Mouse (Mus musculus) hindbrain, embryonic 12.5 days (tissue): ENCODE data around the gene Gusb. TPM values are rescaled to one million over a fixed set of nuclear protein-coding genes. Genes with fewer than 3 reads are reported as not detected.

Experiments
- ATAC-seq: fragments of 200-750 bp; cut with Nextera tagmentation; 2 replicates; pipeline ENCODE4 v1.8.0; 2017; ENCODE audit warnings: moderate TSS enrichment; ENCODE audit not compliant: low FRiP score
- H3K27ac ChIP-seq: fragments of 300-500 bp; sonication (generic); 2 replicates; pipeline ENCODE4 v1.5.1; 2016; ENCODE audit warnings: mild to moderate bottlenecking
- H3K27me3 ChIP-seq: fragments of 300-500 bp; sonication (generic); 2 replicates; pipeline ENCODE4 v1.6.1; 2016; ENCODE audit warnings: mild to moderate bottlenecking
- H3K36me3 ChIP-seq: fragments of 300-500 bp; sonication (generic); 2 replicates; pipeline ENCODE4 v1.6.1; 2016; ENCODE audit warnings: mild to moderate bottlenecking
- H3K4me1 ChIP-seq: fragments of 300-500 bp; sonication (generic); 2 replicates; pipeline ENCODE4 v1.6.1; 2016
- H3K4me2 ChIP-seq: fragments of 300-500 bp; sonication (generic); replicated peaks from 2 replicates; pipeline ENCODE4 v1.6.1; 2016; ENCODE audit warnings: mild to moderate bottlenecking
- H3K4me3 ChIP-seq: fragments of 300-500 bp; sonication (generic); 2 replicates; pipeline ENCODE4 v1.5.1; 2016; ENCODE audit warnings: mild to moderate bottlenecking
- H3K9ac ChIP-seq: fragments of 300-500 bp; sonication (generic); 2 replicates; pipeline ENCODE4 v1.6.1; 2016; ENCODE audit warnings: mild to moderate bottlenecking, moderate library complexity
- H3K9me3 ChIP-seq: fragments of 300-500 bp; sonication (generic); replicated peaks from 2 replicates; pipeline ENCODE4 v1.6.1; 2016; ENCODE audit warnings: mild to moderate bottlenecking
- WGBS: fragments of 180-500 bp; shearing (Covaris S2); methylation state at CpG from one replicate; pipeline ENCODE4 v1.1.7; 2016; 5-methylcytosine and 5-hydroxymethylcytosine counted together
- polyA plus RNA-seq: library from polyadenylated mRNA; unstranded; fragments of >200 nt; fragmentation: Nextera tagmentation; extraction: Ambion mirVana; gene quantifications from 2 replicates; pipeline ENCODE4 v1.2.1, GENCODE M21; 2016

Gusb gene
- polyA plus RNA-seq, 1 experiment from 2014 or later = 31.5 TPM

GRCm38 (mm10) chr5:130021361-130021966 is 18.6 kb upstream of the Gusb start:
- Histone ChIP-seq H3K36me3 (no peaks in the 10 kb centered on the region), H3K27ac (no peak overlapping the region), H3K4me1 (peaks cover 14% of the 10 kb centered on the region; the same call in 1 of the 2 replicates), H3K9me3 (no peaks in the 10 kb centered on the region), H3K9ac (no peak overlapping the region; the same call in 1 of the 2 replicates), H3K4me3 (no peak overlapping the region), H3K4me2 (no peak overlapping the region), H3K27me3 (no peaks in the 10 kb centered on the region)
- no peak for ATAC-seq
- WGBS = 66% methylated on average over 5 of the region's 5 CpGs

GRCm38 (mm10) chr5:130019461-130019860 is 16.6 kb upstream of the Gusb start:
- peaks cover 8% of the 10 kb centered on the region for H3K36me3 ChIP-seq
- H3K4me3 ChIP-seq = no peak overlapping the region

GRCm38 (mm10) chr5:130015104-130015503 is 12.3 kb upstream of the Gusb start:
- peaks cover 11% of the 10 kb centered on the region for H3K9me3 ChIP-seq
- no peak for ATAC-seq
- H3K4me3 ChIP-seq = no peak overlapping the region
- no peaks in the 10 kb centered on the region for H3K4me1 ChIP-seq
- H3K27ac ChIP-seq = no peak overlapping the region
- peaks cover 26% of the 10 kb centered on the region for H3K36me3 ChIP-seq
- H3K27me3 ChIP-seq = no peaks in the 10 kb centered on the region
- H3K9ac ChIP-seq = no peak overlapping the region
- WGBS = 98% methylated on average over 3 of the region's 3 CpGs
- no peak overlapping the region for H3K4me2 ChIP-seq

More at GRCm38 (mm10) chr5:130019461-130019860, 16.6 kb upstream of the Gusb start:
- Histone ChIP-seq H3K4me1 (peaks cover 13% of the 10 kb centered on the region; the same call in 1 of the 2 replicates), H3K9ac (no peak overlapping the region), H3K27me3 (no peaks in the 10 kb centered on the region), H3K4me2 (no peak overlapping the region), H3K9me3 (no peaks in the 10 kb centered on the region), H3K27ac (no peak overlapping the region)
- no peak for ATAC-seq
- WGBS = 73% methylated on average over 8 of the region's 8 CpGs

GRCm38 (mm10) chr5:130010961-130011360 is 8.1 kb upstream of the Gusb start:
- no peak overlapping the region for H3K4me3 ChIP-seq
- no peak overlapping the region for H3K27ac ChIP-seq
- peaks cover 27% of the 10 kb centered on the region for H3K36me3 ChIP-seq
- H3K27me3 ChIP-seq = no peaks in the 10 kb centered on the region
- WGBS = 96% methylated on average over 5 of the region's 5 CpGs
- no peak overlapping the region for H3K9ac ChIP-seq
- H3K4me1 ChIP-seq = no peaks in the 10 kb centered on the region
- H3K4me2 ChIP-seq = no peak overlapping the region
- H3K9me3 ChIP-seq = peaks cover 11% of the 10 kb centered on the region
- ATAC-seq = no peak

GRCm38 (mm10) chr5:130009784-130010183 is 6.9 kb upstream of the Gusb start:
- no peak overlapping the region for H3K4me3 ChIP-seq
- 96% methylated on average over 4 of the region's 4 CpGs for WGBS

GRCm38 (mm10) chr5:130008034-130008590 is 5.3 kb upstream of the Gusb start:
- Histone ChIP-seq H3K4me1 (0 out of 2 replicates have a peak, but pooled peaks cover under 1% of the 10 kb centered on the region), H3K4me2 (no peak overlapping the region), H3K9ac (no peak overlapping the region), H3K4me3 (no peak overlapping the region), H3K9me3 (peaks cover 24% of the 10 kb centered on the region), H3K27me3 (no peaks in the 10 kb centered on the region), H3K36me3 (peaks cover 18% of the 10 kb centered on the region), H3K27ac (no peak overlapping the region)
- no peak for ATAC-seq
- WGBS = 79% methylated on average over 6 of the region's 6 CpGs

More at GRCm38 (mm10) chr5:130009784-130010183, 6.9 kb upstream of the Gusb start:
- peaks cover 21% of the 10 kb centered on the region for H3K36me3 ChIP-seq
- H3K4me1 ChIP-seq = no peaks in the 10 kb centered on the region
- H3K4me2 ChIP-seq = no peak overlapping the region
- peaks cover 21% of the 10 kb centered on the region for H3K9me3 ChIP-seq
- H3K27me3 ChIP-seq = no peaks in the 10 kb centered on the region
- no peak overlapping the region for H3K27ac ChIP-seq
- no peak for ATAC-seq
- no peak overlapping the region for H3K9ac ChIP-seq

- Histone ChIP-seq H3K36me3 (peaks cover 18% of the 10 kb centered on the region), H3K4me3 (no peak overlapping the region), H3K4me1 (peaks cover 5% of the 10 kb centered on the region; the same call in 1 of the 2 replicates), H3K9me3 (peaks cover 24% of the 10 kb centered on the region), H3K27ac (no peak overlapping the region), H3K9ac (no peak overlapping the region), H3K4me2 (no peak overlapping the region), H3K27me3 (no peaks in the 10 kb centered on the region)
- no peak for ATAC-seq
- 84% methylated on average over 1 of the region's 1 CpGs for WGBS
Observed at GRCm38 (mm10) chr5:130007344-130007743, 4.5 kb upstream of the Gusb start.

GRCm38 (mm10) chr5:130003229-130003628 is 380 bp upstream of the Gusb start:
- H3K4me3 ChIP-seq = 0 out of 2 replicates have a peak overlapping the region, but pooled peaks have one; percentile 55
- H3K9me3 ChIP-seq = peaks cover 13% of the 10 kb centered on the region
- no peaks in the 10 kb centered on the region for H3K27me3 ChIP-seq
- no peak for ATAC-seq
- peak overlapping the region; percentile 68 for H3K4me2 ChIP-seq
- WGBS = 63% methylated on average over 7 of the region's 7 CpGs
- H3K36me3 ChIP-seq = 0 out of 2 replicates have a peak, but pooled peaks cover 3% of the 10 kb centered on the region
- no peak overlapping the region for H3K27ac ChIP-seq
- 0 out of 2 replicates have a peak overlapping the region, but pooled peaks have one; percentile 65 for H3K9ac ChIP-seq
- peaks cover 11% of the 10 kb centered on the region for H3K4me1 ChIP-seq

- Histone ChIP-seq H3K9ac (no peak overlapping the region), H3K36me3 (0 out of 2 replicates have a peak, but pooled peaks cover 3% of the 10 kb centered on the region), H3K27me3 (no peaks in the 10 kb centered on the region), H3K4me1 (peaks cover 11% of the 10 kb centered on the region), H3K9me3 (peaks cover 13% of the 10 kb centered on the region), H3K4me3 (peak overlapping the region; percentile 55; the same call in 1 of the 2 replicates), H3K4me2 (peak overlapping the region; percentile 68), H3K27ac (no peak overlapping the region)
- no peak for ATAC-seq
- WGBS = 73% methylated on average over 5 of the region's 5 CpGs
Observed at GRCm38 (mm10) chr5:130001356-130001987, 1.4 kb downstream of the Gusb start.

GRCm38 (mm10) chr5:130000735-130001134 is 2.1 kb downstream of the Gusb start:
- Histone ChIP-seq H3K4me1 (peaks cover 11% of the 10 kb centered on the region), H3K9ac (no peak overlapping the region), H3K4me2 (no peak overlapping the region), H3K9me3 (peaks cover 12% of the 10 kb centered on the region), H3K27me3 (no peaks in the 10 kb centered on the region), H3K4me3 (no peak overlapping the region), H3K36me3 (0 out of 2 replicates have a peak, but pooled peaks cover 3% of the 10 kb centered on the region), H3K27ac (no peak overlapping the region)
- WGBS = 91% methylated on average over 12 of the region's 12 CpGs
- no peak for ATAC-seq

GRCm38 (mm10) chr5:129999097-129999496 is 3.8 kb downstream of the Gusb start:
- no peak overlapping the region for H3K4me3 ChIP-seq
- H3K27me3 ChIP-seq = no peaks in the 10 kb centered on the region
- H3K4me2 ChIP-seq = no peak overlapping the region
- H3K9me3 ChIP-seq = no peaks in the 10 kb centered on the region
- H3K4me1 ChIP-seq = peaks cover 11% of the 10 kb centered on the region
- H3K27ac ChIP-seq = no peak overlapping the region
- H3K9ac ChIP-seq = no peak overlapping the region
- 32% methylated on average over 4 of the region's 4 CpGs for whole genome bisulfite sequencing
- no peak for ATAC-seq
- 0 out of 2 replicates have a peak, but pooled peaks cover 3% of the 10 kb centered on the region for H3K36me3 ChIP-seq

GRCm38 (mm10) chr5:129997700-129998099 is 5.1 kb downstream of the Gusb start:
- H3K4me3 ChIP-seq = no peak overlapping the region
- no peak for ATAC-seq
- no peak overlapping the region for H3K4me2 ChIP-seq
- H3K36me3 ChIP-seq = 0 out of 2 replicates have a peak, but pooled peaks cover 3% of the 10 kb centered on the region
- WGBS = 75% methylated on average over 19 of the region's 19 CpGs
- no peaks in the 10 kb centered on the region for H3K27me3 ChIP-seq
- H3K4me1 ChIP-seq = peaks cover 7% of the 10 kb centered on the region
- no peak overlapping the region for H3K27ac ChIP-seq
- no peak overlapping the region for H3K9ac ChIP-seq
- H3K9me3 ChIP-seq = no peaks in the 10 kb centered on the region
